Mouse (Mus musculus): Measurements from ENCODE around the gene Slc2a12.

DNA sequence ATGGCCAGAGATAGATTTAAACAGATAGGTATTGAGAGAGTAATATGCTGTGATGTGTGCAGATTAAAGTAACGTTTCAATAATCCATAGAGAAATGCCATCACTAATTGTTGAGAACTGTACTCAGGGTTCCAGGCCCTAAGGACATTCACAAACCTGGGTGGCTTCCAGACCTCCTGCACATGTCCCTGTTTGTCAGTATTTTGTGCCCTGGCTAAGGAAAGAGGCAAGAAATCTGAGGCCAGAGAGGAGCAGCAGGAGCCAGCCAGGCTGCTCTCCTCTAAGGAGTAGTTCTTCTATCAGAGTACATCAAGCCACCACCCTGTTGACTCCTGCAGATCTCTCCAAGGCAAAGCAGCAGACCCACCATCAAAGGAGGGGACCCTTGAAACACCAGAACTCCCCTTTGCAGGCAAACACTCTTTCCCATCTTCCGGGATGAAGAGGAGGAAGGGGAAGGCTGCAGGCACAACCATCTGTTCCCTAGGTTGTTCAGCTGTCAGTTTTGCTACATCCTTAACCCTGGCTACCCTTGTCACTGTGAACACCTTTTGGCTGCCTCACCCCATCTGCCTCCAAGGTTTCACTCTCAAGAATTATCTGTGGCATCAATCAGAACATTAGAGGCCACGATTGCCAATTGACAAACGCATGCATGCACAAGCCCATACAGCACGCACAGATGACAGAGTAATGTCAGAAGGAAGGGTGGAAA, 15.6 kb downstream of the Slc2a12 start:
- TF ChIP-seq CTCF (IDR thresholded peaks at IDR 0.05; ENCODE audit: control insufficient read depth, insufficient read depth, insufficient replicate concordance, low read depth, low read length), result no peak
- no peak for TF ChIP-seq POLR2A (IDR thresholded peaks at IDR 0.05; ENCODE audit: control insufficient read depth, low read depth, low read length)

Data from testis, adult 2 months (tissue).